In genomic region chr6:128802999-128803857, GRCm38 (mm10) we compare ENCODE assay signal across 8 mouse cellular contexts. TPM values are rescaled to one million over a fixed set of nuclear protein-coding genes. Genes with fewer than 3 reads are reported as not detected.
DNase-seq lines count a peak whose midpoint lies in the region; ATAC-seq and TF ChIP-seq lines count a peak whose summit lies in the region.

No protein-coding gene starts in this region.

- peak overlapping the region; percentile 59 for H3K9ac ChIP-seq in forebrain, embryonic 16.5 days (replicated peaks; ENCODE audit: low read depth, low read length)
- H3K9ac ChIP-seq in lung, embryonic 14.5 days, result peak overlapping the region; percentile 55

- H3K4me1 ChIP-seq in G1E (ENCODE audit: insufficient read depth, low read depth, low read length), result peaks cover 5% of the 10 kb centered on the region; the same call in 1 of the 2 replicates
- peaks cover 7% of the 10 kb centered on the region for H3K4me1 ChIP-seq in forebrain, embryonic 16.5 days (replicated peaks; ENCODE audit: control insufficient read depth, insufficient read depth, low read length)
- no peaks in the 10 kb centered on the region; the same call in 1 of the 2 replicates for H3K4me1 ChIP-seq in lung, embryonic 14.5 days (ENCODE audit: insufficient read depth)
- H3K4me1 ChIP-seq in olfactory bulb, adult 2 months (ENCODE audit: control insufficient read depth, insufficient read depth, low read length), result peaks cover 5% of the 10 kb centered on the region; the same call in 1 of the 2 replicates
- H3K4me1 ChIP-seq in thymus, adult 2 months (replicated peaks; ENCODE audit: control insufficient read depth, insufficient read depth, low read length), result peaks cover 6% of the 10 kb centered on the region

- peak overlapping the region; percentile 60 for H3K4me2 ChIP-seq in forebrain, embryonic 16.5 days (ENCODE audit: low read length)
- peak overlapping the region; percentile 73 for H3K4me2 ChIP-seq in lung, embryonic 14.5 days

- DNase-seq in G1E (ENCODE audit: low spot score), result peak; percentile 7
- DNase-seq in cerebellum, adult 18-20 months, result peak; percentile 96 to 97
- peak; percentile 93 to 98 for DNase-seq in heart, postnatal 36 days
- DNase-seq in layer of hippocampus, adult 2 months (ENCODE audit: low spot score in 2 of 2), result peak; percentile 96 to 98
- DNase-seq in lung, embryonic 14.5 days, result peak; percentile 98
- peak; percentile 93 for DNase-seq in thymus, adult 2 months

- WGBS in forebrain, embryonic 16.5 days, result 4% methylated on average over 26 of the region's 26 CpGs
- 5% methylated on average over 26 of the region's 26 CpGs for WGBS in lung, embryonic 14.5 days
- 4% methylated on average over 26 of the region's 26 CpGs for WGBS in olfactory bulb, adult 2 months
- 11% methylated on average over 26 of the region's 26 CpGs for WGBS in thymus, adult 2 months

- no peak for TF ChIP-seq POLR2A in olfactory bulb, adult 2 months (IDR thresholded peaks at IDR 0.05; ENCODE audit: insufficient read depth, low read depth, low read length)
- TF ChIP-seq POLR2A in thymus, adult 2 months (IDR thresholded peaks at IDR 0.05; ENCODE audit: control insufficient read depth, extremely low read depth, insufficient read depth, low read length, poor library complexity), result no peak

- TF ChIP-seq CTCF in G1E (IDR thresholded peaks at IDR 0.05; ENCODE audit: low read depth, low read length), result peak; percentile 53; the same call in 1 of the 2 replicates
- TF ChIP-seq CTCF in layer of hippocampus, adult 2 months (conservative IDR thresholded peaks at IDR 0.05), result peak; percentile 97
- TF ChIP-seq CTCF in lung, embryonic 14.5 days (IDR thresholded peaks at IDR 0.05; ENCODE audit: low read depth), result peak; percentile 99
- TF ChIP-seq CTCF in olfactory bulb, adult 2 months (IDR thresholded peaks at IDR 0.05; ENCODE audit: insufficient read depth, low read depth, low read length), result peak; percentile 97
- TF ChIP-seq CTCF in thymus, adult 2 months (IDR thresholded peaks at IDR 0.05; ENCODE audit: borderline replicate concordance, control insufficient read depth, extremely low read depth, insufficient read depth, low read length, poor library complexity), result peak; percentile 98

- peaks cover 17% of the 10 kb centered on the region for H3K9me3 ChIP-seq in G1E (replicated peaks)
- H3K9me3 ChIP-seq in forebrain, embryonic 16.5 days (ENCODE audit: control insufficient read depth, low read length), result no peaks in the 10 kb centered on the region
- no peaks in the 10 kb centered on the region for H3K9me3 ChIP-seq in lung, embryonic 14.5 days (ENCODE audit: low read depth, low read length)

- ATAC-seq in G1E (ENCODE audit: extremely low read depth, insufficient number of reproducible peaks, low FRiP score, poor library complexity, severe bottlenecking), result peak; percentile 85
- ATAC-seq in forebrain, embryonic 16.5 days, result peak; percentile 92
- peak; percentile 95 for ATAC-seq in lung, embryonic 14.5 days (ENCODE audit: insufficient read depth)

- H3K27me3 ChIP-seq in G1E (ENCODE audit: insufficient read depth, low read length), result no peaks in the 10 kb centered on the region
- no peaks in the 10 kb centered on the region for H3K27me3 ChIP-seq in forebrain, embryonic 16.5 days (replicated peaks; ENCODE audit: control insufficient read depth, insufficient read depth, low read length)
- no peaks in the 10 kb centered on the region for H3K27me3 ChIP-seq in lung, embryonic 14.5 days (ENCODE audit: insufficient read depth, low read length)
- no peaks in the 10 kb centered on the region for H3K27me3 ChIP-seq in thymus, adult 2 months (ENCODE audit: control insufficient read depth, insufficient read depth, low read length)

- H3K4me3 ChIP-seq in G1E (ENCODE audit: low read depth, low read length), result peak overlapping the region; percentile 43; the same call in 1 of the 2 replicates
- H3K4me3 ChIP-seq in forebrain, embryonic 16.5 days (replicated peaks; ENCODE audit: low read length), result peak overlapping the region; percentile 55
- peak overlapping the region; percentile 48 for H3K4me3 ChIP-seq in layer of hippocampus, adult 2 months
- peak overlapping the region; percentile 46 for H3K4me3 ChIP-seq in lung, embryonic 14.5 days (ENCODE audit: low read depth, low read length)
- peak overlapping the region; percentile 52 for H3K4me3 ChIP-seq in olfactory bulb, adult 2 months (ENCODE audit: insufficient read depth, low read depth, low read length)
- peak overlapping the region; percentile 36 for H3K4me3 ChIP-seq in thymus, adult 2 months (ENCODE audit: control insufficient read depth, insufficient read depth, low read length)

- H3K27ac ChIP-seq in forebrain, embryonic 16.5 days (ENCODE audit: low read length), result peak overlapping the region; percentile 85
- peak overlapping the region; percentile 24; the same call in 1 of the 2 replicates for H3K27ac ChIP-seq in layer of hippocampus, adult 2 months
- peak overlapping the region; percentile 81; the same call in 1 of the 2 replicates for H3K27ac ChIP-seq in lung, embryonic 14.5 days (ENCODE audit: low read depth)
- H3K27ac ChIP-seq in olfactory bulb, adult 2 months (ENCODE audit: insufficient read depth, low read depth, low read length), result peak overlapping the region; percentile 42
- no peak overlapping the region for H3K27ac ChIP-seq in thymus, adult 2 months (ENCODE audit: control insufficient read depth, insufficient read depth, low read length)

- H3K36me3 ChIP-seq in G1E (replicated peaks), result no peaks in the 10 kb centered on the region
- H3K36me3 ChIP-seq in forebrain, embryonic 16.5 days (ENCODE audit: control insufficient read depth, insufficient read depth), result no peaks in the 10 kb centered on the region
- no peaks in the 10 kb centered on the region for H3K36me3 ChIP-seq in lung, embryonic 14.5 days (ENCODE audit: insufficient read depth)
- no peaks in the 10 kb centered on the region for H3K36me3 ChIP-seq in thymus, adult 2 months (ENCODE audit: control insufficient read depth, insufficient read depth, low read length)

- intact Hi-C loops in heart, postnatal 36 days (cut with DNase I), result loop anchor here (1.0 kb wide), 2 partner anchors 35 to 39 kb away; no protein-coding TSS in a partner anchor

RNA-seq across cellular contexts. Expression of gene Klrb1c, which starts 14.2 kb away (rescaled TPM):
- total RNA-seq in G1E (2014; fragmentation: Nextera tagmentation), result not detected in 2 replicates
- total RNA-seq in G1E (2017), result 0.17 and 0.22 TPM in 2 replicates
- not detected in 2 replicates for polyA plus RNA-seq in G1E (2012)
- polyA plus RNA-seq in forebrain, embryonic 16.5 days (2015; fragmentation: Nextera tagmentation; extraction: Ambion mirVana), result 0.15 TPM in 1 of 2 replicates, not detected in the other
- under 1 TPM in 1 of 2 experiments, not detected in 1; 0.16 TPM for total RNA-seq in heart, postnatal 36 days (2021)
- not detected for total RNA-seq in layer of hippocampus, adult 2 months (2021)
- 0.26 and 0.32 TPM in 2 replicates for polyA plus RNA-seq in lung, embryonic 14.5 days (2014; fragmentation: Nextera tagmentation; extraction: Ambion mirVana)
- not detected in 2 replicates for polyA plus RNA-seq in olfactory bulb, adult 2 months (2012; ENCODE audit: insufficient read depth, insufficient read length, low replicate concordance, missing spikeins)
- polyA plus RNA-seq in thymus, adult 2 months (2012; rRNA removed), result 0.96 and 2.6 TPM in 2 replicates

RNA-seq across cellular contexts. Expression of gene Gm44511, which starts 22.9 kb away (rescaled TPM):
- total RNA-seq in G1E (2014; fragmentation: Nextera tagmentation) (not detected in 2 replicates), G1E (2017) (not detected in 2 replicates)
- polyA plus RNA-seq in G1E (2012), result not detected in 2 replicates
- polyA plus RNA-seq in forebrain, embryonic 16.5 days (2015; fragmentation: Nextera tagmentation; extraction: Ambion mirVana), result not detected in 2 replicates
- total RNA-seq in heart, postnatal 36 days (2021), result not detected
- total RNA-seq in layer of hippocampus, adult 2 months (2021), result not detected
- not detected in 2 replicates for polyA plus RNA-seq in lung, embryonic 14.5 days (2014; fragmentation: Nextera tagmentation; extraction: Ambion mirVana)
- polyA plus RNA-seq in olfactory bulb, adult 2 months (2012; ENCODE audit: insufficient read depth, insufficient read length, low replicate concordance, missing spikeins), result not detected in 2 replicates
- 0.59 TPM in 1 of 2 replicates, not detected in the other for polyA plus RNA-seq in thymus, adult 2 months (2012; rRNA removed)

RNA-seq across cellular contexts. Expression of gene Klrb1b, which starts 22.9 kb away (rescaled TPM):
- total RNA-seq in G1E (2014; fragmentation: Nextera tagmentation), result not detected in 2 replicates
- 0.05 and 0.12 TPM in 2 replicates for total RNA-seq in G1E (2017)
- not detected in 2 replicates for polyA plus RNA-seq in G1E (2012)
- polyA plus RNA-seq in forebrain, embryonic 16.5 days (2015; fragmentation: Nextera tagmentation; extraction: Ambion mirVana), result not detected in 2 replicates
- not detected for total RNA-seq in heart, postnatal 36 days (2021)
- not detected for total RNA-seq in layer of hippocampus, adult 2 months (2021)
- not detected in 2 replicates for polyA plus RNA-seq in lung, embryonic 14.5 days (2014; fragmentation: Nextera tagmentation; extraction: Ambion mirVana)
- polyA plus RNA-seq in olfactory bulb, adult 2 months (2012; ENCODE audit: insufficient read depth, insufficient read length, low replicate concordance, missing spikeins), result not detected in 2 replicates
- 0.54 and 0.85 TPM in 2 replicates for polyA plus RNA-seq in thymus, adult 2 months (2012; rRNA removed)

Comparison
In these comparisons a context has a peak if more than half of its experiments do, and no peak if none do; other contexts are left out.
1. DNase-seq: peak in every context shown above with its lines; median percentile 98 in lung, embryonic 14.5 days; 97 in layer of hippocampus, adult 2 months; 96 in cerebellum, adult 18-20 months; 96 in heart, postnatal 36 days; 93 in thymus, adult 2 months; 7 in G1E.